Mouse (Mus musculus): ENCODE results near the gene Nnat. TPM values are rescaled to one million over a fixed set of nuclear protein-coding genes. Genes with fewer than 3 reads are reported as not detected.

Gene Nnat
- total RNA-seq, 2 experiments from 2014 or later, result 225 to 280 TPM

DNA sequence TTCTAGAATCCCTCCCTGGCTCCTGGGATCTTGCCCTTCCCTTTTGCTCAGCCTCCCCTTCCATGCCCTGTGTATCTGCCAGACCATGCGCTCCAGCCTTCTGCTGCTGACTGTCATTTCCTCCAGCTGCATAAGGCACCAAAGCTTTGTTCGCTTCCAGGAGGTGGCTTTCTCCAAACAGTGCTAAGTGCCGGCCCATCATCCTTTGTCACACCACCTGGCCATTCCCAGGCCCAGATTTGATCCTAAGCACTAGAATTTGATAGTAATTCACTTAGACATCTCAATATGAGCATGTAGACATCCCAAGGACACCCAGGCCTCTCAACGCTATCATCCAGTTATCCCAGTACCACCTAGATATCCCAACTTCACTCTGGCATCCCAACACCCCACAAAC is 25.7 kb upstream of the Nnat start:
- no peak for TF ChIP-seq CTCF (IDR thresholded peaks at IDR 0.05)
- no peak overlapping the region for H3K27ac ChIP-seq
- no peak overlapping the region for H3K4me3 ChIP-seq
- DNase-seq (ENCODE audit: extremely low spot score in 1 of 2, low spot score in 2 of 2), result no peak
- intact Hi-C loops (cut with DNase I), result no loop called here

DNA sequence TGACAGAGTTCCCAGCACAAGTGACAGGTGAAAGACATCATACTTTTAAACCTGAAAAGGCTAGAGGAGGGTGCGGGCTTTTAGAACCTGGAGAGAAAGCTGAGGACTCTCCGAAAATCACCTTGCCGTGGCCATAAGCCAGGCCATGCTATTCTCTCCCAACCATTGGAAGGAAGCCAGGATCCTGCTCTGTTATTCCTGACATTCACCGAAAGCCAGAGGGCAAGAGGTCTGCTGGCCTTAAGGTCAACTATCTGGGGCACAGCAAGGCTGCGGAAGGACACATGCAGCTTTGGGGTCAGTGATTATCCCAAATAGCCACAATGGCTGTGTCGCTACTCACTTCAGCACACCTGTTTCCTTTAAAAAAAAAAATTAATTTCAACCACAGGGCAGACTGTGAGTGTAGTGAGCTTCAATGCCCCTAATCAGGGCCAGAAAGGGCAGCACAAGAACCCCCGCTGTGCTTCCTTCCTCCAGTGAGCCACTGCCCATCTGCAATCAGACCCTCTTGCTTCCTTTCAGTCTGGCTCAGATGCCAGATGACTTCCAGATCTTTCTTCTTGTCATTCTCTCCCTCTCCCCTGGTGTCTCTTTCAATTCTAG is 23.3 kb upstream of the Nnat start:
- intact Hi-C loops (cut with DNase I), result no loop called here
- TF ChIP-seq CTCF (IDR thresholded peaks at IDR 0.05), result no peak
- H3K4me3 ChIP-seq, result no peak overlapping the region
- no peak for DNase-seq (ENCODE audit: extremely low spot score in 1 of 2, low spot score in 2 of 2)
- H3K27ac ChIP-seq, result no peak overlapping the region; the same call in 1 of the 2 replicates

GRCm38 (mm10) chr2:157537118-157537517 is 22.8 kb upstream of the Nnat start:
- intact Hi-C loops (cut with DNase I), result no loop called here
- DNase-seq (ENCODE audit: extremely low spot score in 1 of 2, low spot score in 2 of 2), result peak in 1 of 2 experiments; percentile 36
- no peak for TF ChIP-seq CTCF (IDR thresholded peaks at IDR 0.05)
- Histone ChIP-seq H3K27ac (0 out of 2 replicates have a peak overlapping the region, but pooled peaks have one; percentile 24), H3K4me3 (no peak overlapping the region)

- Histone ChIP-seq H3K4me3 (no peak overlapping the region), H3K27ac (peak overlapping the region; percentile 62; the same call in 1 of the 2 replicates)
- no peak for TF ChIP-seq CTCF (IDR thresholded peaks at IDR 0.05)
- DNase-seq (ENCODE audit: extremely low spot score in 1 of 2, low spot score in 2 of 2), result peak; percentile 47 to 54
- intact Hi-C loops (cut with DNase I), result loop anchor here (1.0 kb wide), 1 partner anchor 47 kb away; no protein-coding TSS in a partner anchor
Observed at GRCm38 (mm10) chr2:157540073-157540952, 19.6 kb upstream of the Nnat start.

DNA sequence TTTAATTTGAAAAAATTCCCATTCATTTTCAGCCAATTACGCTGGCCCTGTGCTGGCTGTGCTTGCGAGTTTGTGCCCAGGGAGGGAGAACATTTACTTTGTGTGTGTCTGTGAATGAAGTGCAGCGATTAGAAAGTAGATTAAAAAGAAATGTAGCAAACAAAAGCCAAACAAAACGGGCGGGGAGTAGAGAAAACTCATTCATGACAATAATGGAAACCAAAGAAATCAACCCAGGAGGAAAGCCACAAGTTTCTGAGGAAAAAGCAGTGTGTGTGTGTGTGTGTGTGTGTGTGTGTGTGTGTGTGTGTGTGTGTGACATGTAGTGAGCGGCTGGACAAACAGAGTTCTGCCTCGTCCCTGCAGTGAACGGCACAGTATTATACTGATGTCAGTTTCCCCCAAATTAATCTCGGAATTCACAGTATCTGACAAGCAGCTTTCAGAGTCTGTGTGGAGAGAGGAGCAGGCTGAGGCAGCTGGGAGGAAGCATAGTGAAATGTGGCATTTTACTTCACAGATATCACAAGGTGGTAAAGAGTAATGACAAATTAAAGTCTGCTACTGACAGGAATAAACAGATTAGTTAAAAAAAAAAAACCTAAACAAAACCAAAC is 18.8 kb upstream of the Nnat start:
- DNase-seq (ENCODE audit: extremely low spot score in 1 of 2, low spot score in 2 of 2), result no peak
- intact Hi-C loops (cut with DNase I), result loop anchor here (1.0 kb wide), 1 partner anchor 48 kb away; no protein-coding TSS in a partner anchor
- Histone ChIP-seq H3K4me3 (no peak overlapping the region), H3K27ac (no peak overlapping the region; the same call in 1 of the 2 replicates)
- TF ChIP-seq CTCF (IDR thresholded peaks at IDR 0.05), result no peak

DNA sequence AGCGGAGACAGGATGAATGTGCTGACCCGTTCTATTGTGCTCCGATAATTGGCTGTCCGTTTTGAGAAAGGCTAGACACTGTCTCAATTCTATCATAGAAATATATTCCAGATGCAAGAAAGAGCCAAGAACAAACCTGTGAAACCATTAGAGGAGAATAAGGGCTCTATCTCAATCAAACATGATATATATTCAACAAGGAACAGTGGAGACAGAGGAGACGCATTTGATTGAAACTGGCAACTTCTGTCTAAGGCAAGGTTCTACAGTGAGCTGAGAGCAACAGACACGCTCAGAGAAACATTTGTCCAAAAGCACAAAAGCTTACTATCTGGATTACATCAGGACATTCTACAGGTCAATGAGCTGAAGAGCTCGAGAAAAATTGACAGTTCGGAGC is 18.2 kb upstream of the Nnat start:
- DNase-seq (ENCODE audit: extremely low spot score in 1 of 2, low spot score in 2 of 2), result no peak
- no peak for TF ChIP-seq CTCF (IDR thresholded peaks at IDR 0.05)
- Histone ChIP-seq H3K4me3 (no peak overlapping the region), H3K27ac (no peak overlapping the region)
- intact Hi-C loops (cut with DNase I), result no loop called here

DNA sequence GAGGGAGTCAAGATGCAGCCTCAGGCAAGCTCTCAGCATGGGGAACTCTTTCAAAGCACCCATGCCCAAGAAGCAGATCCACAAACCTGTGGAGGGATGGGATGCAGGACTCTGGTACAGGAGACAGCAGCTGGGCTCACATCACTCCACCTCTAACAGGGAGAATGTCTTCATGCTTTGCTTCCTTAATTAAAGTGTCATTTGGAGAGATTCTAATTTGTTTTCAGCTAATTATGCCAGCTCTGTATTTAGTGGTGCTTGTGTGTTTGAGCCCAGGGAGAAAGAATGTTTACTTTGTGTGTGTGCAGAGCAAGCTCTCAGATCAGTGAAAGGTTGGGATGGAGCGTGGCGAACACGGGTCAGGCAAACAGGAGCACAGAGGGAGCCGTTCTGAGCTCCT is 17.5 kb upstream of the Nnat start:
- DNase-seq (ENCODE audit: extremely low spot score in 1 of 2, low spot score in 2 of 2), result no peak

DNA sequence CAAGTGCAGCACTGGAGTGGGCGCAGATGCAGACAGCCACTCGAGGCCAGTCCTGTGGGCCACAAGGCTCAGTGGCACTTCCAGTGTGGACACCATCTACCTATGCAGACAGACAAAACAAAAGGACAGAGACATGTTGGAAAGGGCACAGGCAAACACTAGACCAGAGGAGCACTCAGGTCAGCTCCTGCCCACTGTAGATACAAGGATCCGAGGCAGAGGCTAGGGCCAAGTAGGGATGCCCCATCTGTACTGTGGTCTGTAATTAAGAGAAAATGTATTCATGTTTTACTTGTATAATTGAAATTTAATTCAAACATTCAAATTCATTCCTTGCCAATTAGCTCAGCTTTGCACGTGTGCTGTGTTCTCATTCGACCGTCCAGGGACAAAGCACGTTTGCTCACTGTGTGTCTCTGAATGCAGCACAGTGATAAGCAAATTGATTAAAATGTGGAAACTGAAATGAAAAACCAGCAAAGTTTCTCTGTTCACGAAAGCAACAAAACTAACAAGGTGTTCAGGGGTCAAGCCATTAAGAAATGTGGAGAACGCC is 15.5 kb upstream of the Nnat start:
- no peak overlapping the region for H3K27ac ChIP-seq
- TF ChIP-seq CTCF (IDR thresholded peaks at IDR 0.05), result no peak
- DNase-seq (ENCODE audit: extremely low spot score in 1 of 2, low spot score in 2 of 2), result no peak
- H3K4me3 ChIP-seq, result no peak overlapping the region
- intact Hi-C loops (cut with DNase I), result no loop called here

More for the DNA sequence above, 17.5 kb upstream of the Nnat start:
- no peak overlapping the region for H3K4me3 ChIP-seq
- intact Hi-C loops (cut with DNase I), result no loop called here
- H3K27ac ChIP-seq, result no peak overlapping the region
- TF ChIP-seq CTCF (IDR thresholded peaks at IDR 0.05), result no peak

DNA sequence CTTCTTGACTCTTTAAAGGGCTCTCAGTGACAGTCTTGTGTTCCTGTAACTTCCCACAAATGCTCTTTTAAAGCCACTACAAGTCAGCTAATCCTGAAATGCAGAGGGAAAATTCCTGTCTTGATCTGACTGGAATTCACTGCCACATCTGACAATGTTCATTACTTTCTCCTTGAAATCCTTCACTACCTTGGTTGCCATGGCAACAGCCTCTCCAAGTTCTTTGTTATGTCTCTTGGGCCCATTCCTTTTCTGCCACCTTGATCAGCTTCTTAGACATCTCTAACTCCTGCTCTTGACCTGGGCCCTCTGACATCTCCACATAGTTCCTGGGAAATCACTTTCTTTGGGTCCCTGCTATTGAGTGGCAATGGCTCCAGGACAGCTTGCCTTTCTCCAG is 13.2 kb upstream of the Nnat start:
- no peak overlapping the region for H3K27ac ChIP-seq
- H3K4me3 ChIP-seq, result no peak overlapping the region
- intact Hi-C loops (cut with DNase I), result no loop called here
- TF ChIP-seq CTCF (IDR thresholded peaks at IDR 0.05), result no peak
- no peak for DNase-seq (ENCODE audit: extremely low spot score in 1 of 2, low spot score in 2 of 2)

DNA sequence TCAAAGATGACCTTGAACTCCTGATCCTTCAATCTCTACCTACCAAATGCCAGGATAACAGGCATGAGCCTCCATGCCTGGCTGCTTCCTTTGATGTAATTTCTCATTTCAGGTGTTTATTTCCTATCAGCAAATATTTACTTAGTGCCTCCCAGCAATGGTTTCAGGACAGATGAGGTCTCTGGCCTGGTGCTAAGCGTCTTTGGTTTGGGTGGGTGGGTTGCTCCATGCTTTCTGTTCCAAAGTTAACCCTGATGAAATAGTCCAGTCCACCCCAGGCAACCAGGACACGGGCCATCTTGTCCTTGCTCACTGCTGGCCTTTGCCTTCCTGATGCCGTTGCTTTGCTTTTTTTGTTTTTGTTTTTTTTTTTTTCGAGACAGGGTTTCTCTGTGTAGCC is 9.6 kb upstream of the Nnat start:
- Histone ChIP-seq H3K27ac (no peak overlapping the region), H3K4me3 (no peak overlapping the region)
- no peak for DNase-seq (ENCODE audit: extremely low spot score in 1 of 2, low spot score in 2 of 2)
- TF ChIP-seq CTCF (IDR thresholded peaks at IDR 0.05), result no peak
- intact Hi-C loops (cut with DNase I), result no loop called here

DNA sequence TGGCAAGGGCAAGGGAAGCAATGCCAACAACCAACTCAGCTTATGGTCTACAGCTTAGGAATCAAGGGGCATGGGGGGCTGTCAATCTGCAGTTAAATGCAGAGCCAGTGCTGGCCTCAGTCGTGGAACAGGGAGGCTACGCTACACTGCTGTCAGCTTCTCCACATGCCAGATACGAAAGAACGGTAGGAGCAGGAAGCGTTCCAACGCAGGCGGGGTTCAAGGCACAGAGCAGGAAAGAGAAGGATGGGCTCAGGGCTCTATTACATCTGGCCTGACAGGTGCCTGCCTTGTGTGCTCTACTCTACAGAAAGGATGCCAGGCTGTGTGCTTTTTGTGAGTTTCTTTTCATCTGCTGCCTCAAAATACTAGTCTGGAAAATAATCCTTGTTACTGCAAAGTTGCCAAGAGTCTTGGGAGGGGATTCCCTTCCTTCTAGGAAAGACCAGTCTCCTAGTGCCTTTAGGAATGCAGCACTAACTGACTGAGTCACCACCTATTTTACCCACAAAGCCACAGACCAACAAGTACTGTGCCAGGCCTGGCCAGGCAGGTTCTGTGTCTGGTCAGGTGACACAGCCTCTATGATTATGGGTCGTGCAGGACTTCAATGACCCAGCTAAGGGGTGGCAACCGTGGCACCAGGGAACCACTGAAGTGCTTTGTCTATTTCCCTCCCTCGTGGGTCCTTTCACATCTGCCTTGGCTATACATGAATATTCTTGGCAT is 7.6 kb upstream of the Nnat start:
- Histone ChIP-seq H3K4me3 (no peak overlapping the region), H3K27ac (no peak overlapping the region)
- TF ChIP-seq CTCF (IDR thresholded peaks at IDR 0.05), result no peak
- intact Hi-C loops (cut with DNase I), result no loop called here
- DNase-seq (ENCODE audit: extremely low spot score in 1 of 2, low spot score in 2 of 2), result no peak
